Mouse (Mus musculus): ENCODE measurements around the gene Rhox2b.
"Not testable (repeated sequence)": the region's sequence is repeated elsewhere in the genome, so short reads cannot be mapped to it uniquely, and the experiment has no call there.

Gene Rhox2b

GRCm38 (mm10) chrX:37411767-37412166, at the start of gene Rhox2b:
Gene Rhox2b, plus strand, starts transcription at chrX:37412067.
- TF ChIP-seq GATA4 (IDR thresholded peaks at IDR 0.05; ENCODE audit: insufficient replicate concordance, low read length): not testable (repeated sequence)

GRCm38 (mm10) chrX:37379728-37380127, 32.1 kb upstream of the Rhox2b start, which contains the start of gene Rhox3a2:
Gene Rhox3a2, plus strand, starts transcription at chrX:37380028.
- TF ChIP-seq GATA4 (IDR thresholded peaks at IDR 0.05; ENCODE audit: insufficient replicate concordance, low read length): not testable (repeated sequence)

DNA sequence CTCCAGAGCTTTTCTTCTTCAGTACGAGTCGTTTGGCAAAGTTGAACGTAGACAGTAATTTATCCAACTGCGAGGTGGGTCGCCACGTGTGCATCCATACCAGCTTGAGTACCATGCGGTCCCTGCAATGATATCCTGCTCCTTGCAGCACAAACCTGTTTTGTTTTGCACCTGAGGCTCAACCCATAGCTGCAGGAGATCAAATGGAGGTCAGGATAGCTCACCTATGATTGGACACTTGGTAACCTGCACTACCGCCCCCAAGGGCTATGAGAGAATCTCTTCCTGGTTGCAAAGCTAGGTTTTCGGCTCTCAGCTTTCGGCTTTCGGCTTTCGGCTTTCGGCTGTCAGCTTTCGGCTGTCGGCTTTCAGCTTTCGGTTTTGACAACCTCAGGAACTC, 21.3 kb upstream of the Rhox2b start, which contains the start of gene Rhox4a2:
Rhox4a2 (plus strand) TSS at position 301 of the 400 bp plus-strand sequence.
- TF ChIP-seq GATA4 (IDR thresholded peaks at IDR 0.05; ENCODE audit: insufficient replicate concordance, low read length): not testable (repeated sequence)

DNA sequence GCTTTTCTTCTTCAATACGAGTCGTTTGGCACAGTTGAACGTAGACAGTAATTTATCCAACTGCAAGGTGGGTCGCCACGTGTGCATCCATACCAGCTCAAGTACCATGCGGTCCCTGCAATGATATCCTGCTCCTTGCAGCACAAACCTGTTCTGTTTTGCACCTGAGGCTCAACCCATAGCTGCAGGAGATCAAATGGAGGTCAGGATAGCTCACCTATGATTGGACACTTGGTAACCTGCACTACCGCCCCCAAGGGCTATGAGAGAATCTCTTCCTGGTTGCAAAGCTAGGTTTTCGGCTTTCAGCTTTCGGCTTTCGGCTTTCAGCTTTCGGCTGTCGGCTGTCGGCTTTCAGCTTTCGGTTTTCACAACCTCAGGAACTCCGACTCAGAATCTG, 20.3 kb downstream of the Rhox2b start, which contains the start of gene Rhox4b:
Rhox4b (plus strand) TSS at position 301 of the 400 bp plus-strand sequence.
- TF ChIP-seq GATA4 (IDR thresholded peaks at IDR 0.05; ENCODE audit: insufficient replicate concordance, low read length): not testable (repeated sequence)

GRCm38 (mm10) chrX:37453380-37453779, 41.5 kb downstream of the Rhox2b start, which contains the start of gene Rhox2c:
Gene Rhox2c, plus strand, starts transcription at chrX:37453680.
- TF ChIP-seq GATA4 (IDR thresholded peaks at IDR 0.05; ENCODE audit: insufficient replicate concordance, low read length): not testable (repeated sequence)

GRCm38 (mm10) chrX:37458285-37458684, 46.4 kb downstream of the Rhox2b start, which contains the start of gene Rhox3c:
Gene Rhox3c, plus strand, starts transcription at chrX:37458585.
- TF ChIP-seq GATA4 (IDR thresholded peaks at IDR 0.05; ENCODE audit: insufficient replicate concordance, low read length): not testable (repeated sequence)

All from liver, adult (tissue).